Mouse (Mus musculus) stomach, embryonic 14.5 days (tissue): Measurements from ENCODE around the gene Cd40lg. TPM values are rescaled to one million over a fixed set of nuclear protein-coding genes. Genes with fewer than 3 reads are reported as not detected.

ENCODE experiments used
- ATAC-seq: fragments of 200-750 bp; cut with Nextera tagmentation; 2 replicates; pipeline ENCODE4 v1.8.0; 2017; ENCODE audit warnings: low read depth, moderate TSS enrichment; ENCODE audit not compliant: insufficient number of reproducible peaks, insufficient read depth, low FRiP score
- H3K27ac ChIP-seq: fragments of 300-500 bp; sonication (generic); 2 replicates; pipeline ENCODE4 v1.5.1; 2014; ENCODE audit warnings: mild to moderate bottlenecking, low read length, moderate library complexity, mixed read lengths
- H3K27me3 ChIP-seq: fragments of 300-500 bp; sonication (generic); 2 replicates; pipeline ENCODE4 v1.6.1; 2014; ENCODE audit warnings: low read length, control low read depth, mixed read lengths; ENCODE audit not compliant: control insufficient read depth, insufficient read depth
- H3K36me3 ChIP-seq: fragments of 300-500 bp; sonication (generic); 2 replicates; pipeline ENCODE4 v1.6.1; 2014; ENCODE audit warnings: mild to moderate bottlenecking, control low read depth, low read length, moderate library complexity, mixed read lengths; ENCODE audit not compliant: control insufficient read depth, insufficient read depth
- H3K4me1 ChIP-seq: fragments of 300-500 bp; sonication (generic); 2 replicates; pipeline ENCODE4 v1.6.1; 2014; ENCODE audit warnings: low read length, control low read depth, mixed read lengths; ENCODE audit not compliant: control insufficient read depth, insufficient read depth
- H3K4me2 ChIP-seq: fragments of 300-500 bp; sonication (generic); replicated peaks from 2 replicates; pipeline ENCODE4 v1.6.1; 2014; ENCODE audit warnings: low read depth, low read length, control low read depth
- H3K4me3 ChIP-seq: fragments of 300-500 bp; sonication (generic); 2 replicates; pipeline ENCODE4 v1.5.1; 2014; ENCODE audit warnings: low read depth, low read length, control low read depth
- H3K9ac ChIP-seq: fragments of 300-500 bp; sonication (generic); replicated peaks from 2 replicates; pipeline ENCODE4 v1.6.1; 2014; ENCODE audit warnings: low read depth, mild to moderate bottlenecking, control low read depth, low read length, moderate library complexity, mixed read lengths
- H3K9me3 ChIP-seq: fragments of 300-500 bp; sonication (generic); 2 replicates; pipeline ENCODE4 v1.6.1; 2016; ENCODE audit warnings: low read depth, low read length, control low read depth; ENCODE audit not compliant: control insufficient read depth
- WGBS: fragments of 180-500 bp; shearing (Covaris S2); extraction: QIAGEN DNeasy Blood & Tissue Kit; methylation state at CpG from one replicate; pipeline ENCODE4 v1.1.7; 2014; 5-methylcytosine and 5-hydroxymethylcytosine counted together
- polyA plus RNA-seq: library from polyadenylated mRNA; unstranded; fragments of >200 nt; fragmentation: Nextera tagmentation; extraction: Ambion mirVana; gene quantifications from 2 replicates; pipeline ENCODE4 v1.2.1, GENCODE M21; 2014

Gene Cd40lg
- polyA plus RNA-seq: not detected in 2 replicates

- no peaks in the 10 kb centered on the region for H3K27me3 ChIP-seq
- 90% methylated on average over 9 of the region's 9 CpGs for WGBS
These were observed at the start of gene Cd40lg for GRCm38 (mm10) chrX:57211876-57212275. TSS of gene Cd40lg (plus strand) at chrX:57212143.

GRCm38 (mm10) chrX:57166549-57166948 is 45.4 kb upstream of the Cd40lg start:
- Histone ChIP-seq H3K36me3 (no peaks in the 10 kb centered on the region), H3K4me1 (no peaks in the 10 kb centered on the region), H3K4me3 (no peak overlapping the region), H3K27me3 (no peaks in the 10 kb centered on the region), H3K9ac (no peak overlapping the region), H3K4me2 (no peak overlapping the region), H3K9me3 (no peaks in the 10 kb centered on the region), H3K27ac (no peak overlapping the region)
- ATAC-seq: no peak
- 62% methylated on average over 1 of the region's 1 CpGs for WGBS

More at GRCm38 (mm10) chrX:57211876-57212275, at the start of gene Cd40lg:
- no peak for ATAC-seq
- Histone ChIP-seq H3K9ac (no peak within 1 kb of the TSS), H3K4me1 (no peaks in the 10 kb centered on the region), H3K4me3 (no peak within 1 kb of the TSS), H3K9me3 (no peaks in the 10 kb centered on the region), H3K27ac (no peak within 1 kb of the TSS), H3K36me3 (no peaks in the 10 kb centered on the region), H3K4me2 (no peak within 1 kb of the TSS)

- H3K9ac ChIP-seq: no peak overlapping the region
- H3K36me3 ChIP-seq: no peaks in the 10 kb centered on the region
- H3K4me1 ChIP-seq: no peaks in the 10 kb centered on the region
- no peak overlapping the region for H3K4me3 ChIP-seq
- H3K9me3 ChIP-seq: no peaks in the 10 kb centered on the region
- no peak overlapping the region for H3K27ac ChIP-seq
- no peak overlapping the region for H3K4me2 ChIP-seq
- H3K27me3 ChIP-seq: no peaks in the 10 kb centered on the region
- no peak for ATAC-seq
These were observed 40.7 kb upstream of the Cd40lg start for GRCm38 (mm10) chrX:57171269-57171668.

- 94% methylated on average over 13 of the region's 13 CpGs for WGBS
- Histone ChIP-seq H3K4me2 (no peak overlapping the region), H3K4me1 (no peaks in the 10 kb centered on the region), H3K4me3 (no peak overlapping the region), H3K36me3 (no peaks in the 10 kb centered on the region), H3K27ac (no peak overlapping the region), H3K9me3 (no peaks in the 10 kb centered on the region), H3K27me3 (no peaks in the 10 kb centered on the region), H3K9ac (no peak overlapping the region)
- ATAC-seq: no peak
These were observed 34.6 kb upstream of the Cd40lg start for GRCm38 (mm10) chrX:57177225-57177779.

GRCm38 (mm10) chrX:57182470-57182869 is 29.5 kb upstream of the Cd40lg start:
- Histone ChIP-seq H3K27me3 (no peaks in the 10 kb centered on the region), H3K4me3 (no peak overlapping the region), H3K9me3 (no peaks in the 10 kb centered on the region), H3K4me1 (no peaks in the 10 kb centered on the region), H3K9ac (no peak overlapping the region), H3K4me2 (no peak overlapping the region), H3K36me3 (no peaks in the 10 kb centered on the region), H3K27ac (no peak overlapping the region)
- ATAC-seq: no peak
- 81% methylated on average over 2 of the region's 2 CpGs for WGBS

GRCm38 (mm10) chrX:57183359-57183758 is 28.6 kb upstream of the Cd40lg start:
- Histone ChIP-seq H3K4me3 (no peak overlapping the region), H3K36me3 (no peaks in the 10 kb centered on the region), H3K4me1 (no peaks in the 10 kb centered on the region), H3K27me3 (no peaks in the 10 kb centered on the region), H3K9ac (no peak overlapping the region), H3K9me3 (no peaks in the 10 kb centered on the region), H3K4me2 (no peak overlapping the region), H3K27ac (no peak overlapping the region)
- 85% methylated on average over 3 of the region's 3 CpGs for WGBS
- ATAC-seq: no peak

GRCm38 (mm10) chrX:57187301-57187700 is 24.6 kb upstream of the Cd40lg start:
- Histone ChIP-seq H3K9me3 (no peaks in the 10 kb centered on the region), H3K27ac (no peak overlapping the region), H3K4me3 (no peak overlapping the region), H3K36me3 (no peaks in the 10 kb centered on the region), H3K4me2 (no peak overlapping the region), H3K4me1 (no peaks in the 10 kb centered on the region), H3K27me3 (no peaks in the 10 kb centered on the region), H3K9ac (no peak overlapping the region)
- 75% methylated on average over 8 of the region's 8 CpGs for WGBS
- ATAC-seq: no peak

GRCm38 (mm10) chrX:57189335-57189734 is 22.6 kb upstream of the Cd40lg start:
- Histone ChIP-seq H3K27me3 (no peaks in the 10 kb centered on the region), H3K4me2 (no peak overlapping the region), H3K9ac (no peak overlapping the region), H3K9me3 (no peaks in the 10 kb centered on the region), H3K4me1 (no peaks in the 10 kb centered on the region), H3K27ac (no peak overlapping the region), H3K4me3 (no peak overlapping the region), H3K36me3 (no peaks in the 10 kb centered on the region)
- no peak for ATAC-seq
- WGBS: 76% methylated on average over 5 of the region's 5 CpGs

GRCm38 (mm10) chrX:57196319-57196718 is 15.6 kb upstream of the Cd40lg start:
- Histone ChIP-seq H3K4me2 (no peak overlapping the region), H3K36me3 (no peaks in the 10 kb centered on the region), H3K27me3 (no peaks in the 10 kb centered on the region), H3K9me3 (no peaks in the 10 kb centered on the region), H3K27ac (no peak overlapping the region), H3K4me3 (no peak overlapping the region), H3K9ac (no peak overlapping the region), H3K4me1 (no peaks in the 10 kb centered on the region)
- 84% methylated on average over 9 of the region's 9 CpGs for WGBS
- no peak for ATAC-seq
